Mouse (Mus musculus) midbrain, embryonic 13.5 days (tissue): ENCODE data around the gene Rnf25. TPM values are rescaled to one million over a fixed set of nuclear protein-coding genes. Genes with fewer than 3 reads are reported as not detected.
A peak's percentile ranks its signal among the peaks of the same experiment; 100 is the strongest.

Experiments
- ATAC-seq: fragments of 200-750 bp; cut with Nextera tagmentation; 2 replicates; pipeline ENCODE4 v1.8.0; 2017; ENCODE audit warnings: mild to moderate bottlenecking, moderate TSS enrichment, moderate library complexity
- H3K27ac ChIP-seq: fragments of 300-500 bp; sonication (generic); 2 replicates; pipeline ENCODE4 v1.5.1; 2015; ENCODE audit warnings: inconsistent platforms, mild to moderate bottlenecking, moderate library complexity
- H3K27me3 ChIP-seq: fragments of 300-500 bp; sonication (generic); 2 replicates; pipeline ENCODE4 v1.6.1; 2015; ENCODE audit warnings: mild to moderate bottlenecking, inconsistent platforms
- H3K36me3 ChIP-seq: fragments of 300-500 bp; sonication (generic); 2 replicates; pipeline ENCODE4 v1.6.1; 2015; ENCODE audit warnings: mild to moderate bottlenecking, inconsistent platforms
- H3K4me1 ChIP-seq: fragments of 300-500 bp; sonication (generic); replicated peaks from 2 replicates; pipeline ENCODE4 v1.6.1; 2015; ENCODE audit warnings: inconsistent platforms
- H3K4me2 ChIP-seq: fragments of 300-500 bp; sonication (generic); replicated peaks from 2 replicates; pipeline ENCODE4 v1.6.1; 2015; ENCODE audit warnings: moderate library complexity, mild to moderate bottlenecking, inconsistent platforms
- H3K4me3 ChIP-seq: fragments of 300-500 bp; sonication (generic); replicated peaks from 2 replicates; pipeline ENCODE4 v1.5.1; 2015; ENCODE audit warnings: mild to moderate bottlenecking, inconsistent platforms
- H3K9ac ChIP-seq: fragments of 300-500 bp; sonication (generic); replicated peaks from 2 replicates; pipeline ENCODE4 v1.6.1; 2015; ENCODE audit warnings: mild to moderate bottlenecking, inconsistent platforms
- H3K9me3 ChIP-seq: fragments of 300-500 bp; sonication (generic); 2 replicates; pipeline ENCODE4 v1.6.1; 2016; ENCODE audit warnings: mild to moderate bottlenecking, inconsistent platforms
- WGBS: fragments of 180-500 bp; shearing (Covaris S2); methylation state at CpG from one replicate; pipeline ENCODE4 v1.1.7; 2015; 5-methylcytosine and 5-hydroxymethylcytosine counted together
- polyA plus RNA-seq: library from polyadenylated mRNA; unstranded; fragments of >200 nt; fragmentation: Nextera tagmentation; extraction: Ambion mirVana; gene quantifications from 2 replicates; pipeline ENCODE4 v1.2.1, GENCODE M21; 2015

Gene Rnf25
- 42.9 and 49.3 TPM in 2 replicates for polyA plus RNA-seq

DNA sequence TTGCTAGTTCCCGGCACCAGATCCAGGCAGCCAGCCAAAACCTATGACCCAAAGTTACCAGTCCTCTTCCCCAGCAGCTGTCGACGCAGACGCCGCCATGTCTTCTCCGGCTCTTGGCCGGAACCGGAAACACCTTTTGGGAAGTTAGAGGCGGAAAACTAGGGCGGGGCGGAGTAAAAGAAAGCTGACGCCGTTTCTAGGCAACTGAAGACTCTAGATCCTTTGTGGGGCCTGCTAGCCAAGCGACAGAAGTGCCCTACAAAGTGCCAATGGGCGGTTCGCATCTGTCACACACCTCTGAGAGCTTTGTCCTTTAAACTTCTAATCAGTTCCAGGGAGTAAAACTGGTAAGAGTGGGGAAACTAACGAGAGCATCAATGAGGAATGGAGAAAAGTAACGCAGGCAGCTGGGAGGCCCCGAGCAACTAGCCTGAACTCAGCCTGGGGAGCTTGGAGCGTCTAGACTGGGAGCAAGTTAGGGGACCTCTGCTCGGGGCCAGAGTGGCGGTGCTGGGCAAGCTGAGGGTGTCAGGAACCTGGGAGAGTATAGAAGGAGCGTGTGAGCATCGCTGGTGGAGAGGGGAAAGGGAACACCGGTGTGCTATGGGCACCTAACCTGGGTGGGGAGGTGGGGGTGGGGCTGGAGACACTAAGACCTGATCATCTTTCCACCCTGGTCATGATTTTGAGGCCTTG lies at the start of gene Rnf25, which contains the start of gene Stk36:
TSS of gene Rnf25 (minus strand) at position 131 of the 696 bp plus-strand sequence.
TSS of gene Stk36 (plus strand) at position 179 of the 696 bp plus-strand sequence.
- 8% methylated on average over 25 of the region's 25 CpGs for WGBS
- Histone ChIP-seq H3K27ac (0 out of 2 replicates have a peak within 1 kb of the TSS, but pooled peaks have one; percentile 56), H3K4me2 (peak within 1 kb of the TSS; percentile 75), H3K36me3 (peaks cover 48% of the 10 kb centered on the region), H3K9me3 (no peaks in the 10 kb centered on the region), H3K4me3 (peak within 1 kb of the TSS; percentile 94), H3K4me1 (peaks cover 20% of the 10 kb centered on the region), H3K9ac (peak within 1 kb of the TSS; percentile 89), H3K27me3 (no peaks in the 10 kb centered on the region)
- ATAC-seq, result peak; percentile 94

DNA sequence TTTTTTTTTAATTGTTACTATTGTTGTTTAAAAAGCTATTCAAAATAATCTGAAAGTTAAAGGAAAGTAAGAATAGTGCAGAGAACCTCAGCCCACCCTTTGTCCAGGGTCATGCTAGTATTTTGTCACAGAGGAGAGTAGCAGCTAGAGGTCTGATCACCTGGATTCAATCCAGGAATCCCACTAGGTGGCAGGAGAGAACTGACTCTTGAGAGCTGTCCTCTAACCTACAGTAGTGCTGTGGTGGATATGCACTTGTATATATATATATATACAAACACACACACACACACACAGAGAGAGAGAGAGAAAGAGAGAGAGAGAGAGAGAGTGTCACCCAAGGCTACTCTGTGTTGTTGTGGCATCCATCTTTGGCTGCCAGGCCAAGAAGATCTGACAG lies 42.7 kb upstream of the Rnf25 start:
- Histone ChIP-seq H3K4me2 (no peak overlapping the region), H3K9me3 (no peaks in the 10 kb centered on the region), H3K4me1 (no peaks in the 10 kb centered on the region), H3K36me3 (no peaks in the 10 kb centered on the region), H3K4me3 (no peak overlapping the region), H3K9ac (no peak overlapping the region), H3K27me3 (no peaks in the 10 kb centered on the region), H3K27ac (no peak overlapping the region)
- 0 out of 2 replicates have a peak, but pooled peaks have one; percentile 24 for ATAC-seq

DNA sequence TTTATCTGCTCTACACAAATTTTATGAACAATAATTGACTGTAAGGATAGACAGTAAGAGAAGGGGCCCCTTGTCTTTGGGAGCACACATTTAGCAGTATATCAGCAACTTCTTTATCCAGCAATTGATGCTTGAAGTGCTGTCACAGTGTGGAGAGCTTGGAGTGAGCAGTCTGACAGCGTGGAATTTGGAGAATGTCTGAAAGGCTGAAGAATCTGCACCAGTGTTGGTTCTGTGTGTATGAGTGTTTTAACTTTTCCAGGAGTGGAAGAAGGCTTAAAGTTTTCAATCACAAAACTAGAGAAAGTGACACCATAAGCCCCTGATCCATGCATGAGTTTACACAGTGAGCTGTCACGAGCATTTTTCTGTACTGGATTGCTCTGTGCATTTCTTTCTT lies 42.3 kb upstream of the Rnf25 start:
- H3K9ac ChIP-seq, result no peak overlapping the region

DNA sequence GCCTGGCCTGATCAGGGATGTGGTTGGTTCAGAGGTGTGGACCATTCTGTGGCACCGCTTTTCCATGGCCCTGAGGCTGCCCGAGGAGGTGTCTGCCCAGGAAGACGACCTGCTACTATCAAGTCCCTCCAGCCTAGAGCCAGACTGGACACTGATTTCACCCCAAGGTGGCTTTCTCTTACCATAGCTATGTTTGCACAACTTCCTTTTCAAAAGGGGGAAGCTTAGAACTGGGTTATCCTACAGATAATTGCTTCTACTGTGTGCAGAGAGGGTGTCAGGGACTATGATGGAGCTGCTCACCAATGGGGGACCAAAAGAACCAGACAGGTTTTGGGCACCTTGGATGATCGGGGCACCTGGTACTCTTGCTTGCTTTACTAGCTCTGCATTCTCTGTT lies 31.5 kb upstream of the Rnf25 start:
- no peaks in the 10 kb centered on the region for H3K9me3 ChIP-seq
- no peaks in the 10 kb centered on the region for H3K4me1 ChIP-seq
- H3K36me3 ChIP-seq, result peaks cover 59% of the 10 kb centered on the region
- no peaks in the 10 kb centered on the region for H3K27me3 ChIP-seq
- H3K9ac ChIP-seq, result no peak overlapping the region
- H3K27ac ChIP-seq, result no peak overlapping the region
- H3K4me2 ChIP-seq, result no peak overlapping the region
- ATAC-seq, result no peak
- 90% methylated on average over 4 of the region's 4 CpGs for WGBS
- H3K4me3 ChIP-seq, result no peak overlapping the region

More for the DNA sequence above, 42.3 kb upstream of the Rnf25 start:
- Histone ChIP-seq H3K9me3 (no peaks in the 10 kb centered on the region), H3K27me3 (no peaks in the 10 kb centered on the region), H3K27ac (no peak overlapping the region), H3K4me3 (no peak overlapping the region), H3K36me3 (no peaks in the 10 kb centered on the region), H3K4me1 (no peaks in the 10 kb centered on the region), H3K4me2 (no peak overlapping the region)
- no peak for ATAC-seq
- 79% methylated on average over 2 of the region's 2 CpGs for WGBS

DNA sequence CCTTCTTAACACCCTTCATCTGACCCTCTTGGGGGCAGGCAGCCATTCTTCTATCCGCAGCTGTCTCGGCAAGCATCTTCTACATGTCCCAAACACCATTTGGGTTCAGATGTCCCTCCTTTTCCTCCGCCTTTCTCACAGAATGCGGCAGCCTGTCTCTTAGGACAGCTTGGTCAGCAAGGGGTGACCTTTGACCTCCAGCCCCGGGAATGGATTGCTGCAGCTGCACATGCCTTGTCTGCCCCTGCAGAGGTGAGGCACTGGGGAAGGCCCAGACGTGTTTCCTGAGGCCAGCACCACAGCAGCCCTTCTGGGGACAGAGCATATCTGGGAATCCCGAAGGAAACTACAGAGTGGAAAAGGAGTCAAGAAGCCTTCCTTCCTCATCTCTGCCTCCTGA lies 26.8 kb upstream of the Rnf25 start:
- Histone ChIP-seq H3K9me3 (no peaks in the 10 kb centered on the region), H3K27me3 (no peaks in the 10 kb centered on the region), H3K27ac (no peak overlapping the region), H3K4me2 (no peak overlapping the region), H3K4me1 (no peaks in the 10 kb centered on the region), H3K9ac (no peak overlapping the region), H3K4me3 (no peak overlapping the region), H3K36me3 (peaks cover 66% of the 10 kb centered on the region)
- ATAC-seq, result no peak
- WGBS, result 42% methylated on average over 7 of the region's 7 CpGs

DNA sequence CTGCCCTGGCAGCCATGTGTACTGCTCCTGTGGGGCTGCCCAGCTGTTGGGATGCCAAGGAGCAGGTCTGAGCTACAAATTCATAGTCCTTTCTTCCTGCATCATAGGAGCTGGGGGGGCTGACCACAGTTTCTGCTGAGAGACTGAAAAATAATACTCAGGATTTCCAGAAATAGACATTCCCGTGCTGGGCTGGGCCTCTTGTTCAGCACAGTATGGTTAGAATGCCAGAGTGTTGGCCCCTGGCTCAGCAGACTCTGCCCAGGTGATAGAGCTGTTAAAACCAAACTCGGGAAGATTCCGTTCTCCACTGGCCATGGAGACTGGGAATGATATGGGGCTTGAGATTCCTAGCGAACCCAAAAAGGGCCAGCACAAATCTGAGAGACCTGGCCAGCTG lies 24.9 kb upstream of the Rnf25 start:
- WGBS, result 92% methylated on average over 4 of the region's 4 CpGs
- no peak overlapping the region for H3K27ac ChIP-seq
- no peak for ATAC-seq
- no peak overlapping the region for H3K9ac ChIP-seq
- no peaks in the 10 kb centered on the region for H3K9me3 ChIP-seq
- H3K4me1 ChIP-seq, result no peaks in the 10 kb centered on the region
- H3K4me2 ChIP-seq, result no peak overlapping the region
- no peaks in the 10 kb centered on the region for H3K27me3 ChIP-seq
- H3K4me3 ChIP-seq, result no peak overlapping the region
- peaks cover 76% of the 10 kb centered on the region for H3K36me3 ChIP-seq

DNA sequence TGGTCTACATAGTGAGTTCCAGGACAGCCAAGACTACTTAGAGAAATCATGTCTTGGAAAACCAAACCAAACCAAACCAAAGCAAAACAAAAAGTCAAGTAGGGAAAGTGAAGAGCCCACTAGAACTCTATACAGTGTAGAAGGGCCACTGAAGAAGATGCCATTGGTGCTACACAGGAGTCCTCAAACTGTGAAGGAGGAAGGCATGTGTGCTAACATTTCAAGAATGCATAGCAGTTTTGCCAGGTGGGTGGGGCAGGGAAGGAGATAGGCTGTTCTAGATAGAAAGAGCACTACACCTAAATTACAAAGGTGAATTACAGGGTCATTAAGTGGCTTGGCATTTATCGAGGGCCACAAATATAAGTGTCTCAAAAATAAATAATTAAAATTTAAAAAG lies 23.0 kb upstream of the Rnf25 start:
- no peak overlapping the region for H3K9ac ChIP-seq
- H3K9me3 ChIP-seq, result no peaks in the 10 kb centered on the region
- H3K4me1 ChIP-seq, result no peaks in the 10 kb centered on the region
- H3K4me2 ChIP-seq, result no peak overlapping the region
- WGBS, result 100% methylated on average over 1 of the region's 1 CpGs
- H3K27me3 ChIP-seq, result no peaks in the 10 kb centered on the region
- H3K36me3 ChIP-seq, result peaks cover 71% of the 10 kb centered on the region
- H3K4me3 ChIP-seq, result no peak overlapping the region
- no peak overlapping the region for H3K27ac ChIP-seq
- no peak for ATAC-seq

DNA sequence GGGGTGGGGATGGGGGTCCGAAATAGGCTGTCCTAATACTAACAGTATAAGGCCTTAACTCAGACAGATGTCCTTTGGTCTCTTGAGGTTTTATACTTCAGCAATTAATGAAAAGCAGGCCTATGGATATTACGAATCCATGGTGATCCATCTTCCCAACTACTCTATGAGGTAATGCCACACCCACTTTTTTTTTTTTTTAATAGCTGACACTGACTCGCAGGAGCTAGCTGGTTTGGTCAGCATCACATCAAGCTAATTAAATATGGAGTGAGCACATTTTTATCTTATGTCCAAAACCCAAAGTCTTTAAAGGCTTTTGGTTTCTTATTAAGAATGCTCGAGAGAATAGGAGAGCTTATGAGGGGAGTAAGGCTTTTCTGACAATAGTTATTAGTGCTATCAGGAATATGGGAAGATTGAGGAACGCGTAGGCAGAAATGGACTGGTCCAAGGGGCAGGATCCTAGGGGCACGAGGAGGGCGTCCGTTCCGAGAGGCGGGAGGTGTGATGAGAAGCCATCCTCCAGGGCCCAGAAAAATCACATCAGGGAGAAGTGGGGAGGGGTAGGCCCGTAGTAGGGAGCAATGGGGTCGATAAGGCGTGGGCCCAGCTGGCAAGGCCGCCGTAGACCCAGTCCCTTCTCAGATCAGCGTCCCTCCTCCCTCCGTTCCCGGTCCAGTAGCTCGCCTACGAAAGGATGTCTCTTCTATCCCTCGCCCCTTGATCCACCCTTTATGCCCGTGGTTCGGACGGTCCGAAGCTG lies 513 bp downstream of the Rnf25 start:
- Histone ChIP-seq H3K27me3 (no peaks in the 10 kb centered on the region), H3K36me3 (peaks cover 52% of the 10 kb centered on the region), H3K4me1 (peaks cover 20% of the 10 kb centered on the region), H3K27ac (0 out of 2 replicates have a peak overlapping the region, but pooled peaks have one; percentile 56), H3K9me3 (no peaks in the 10 kb centered on the region), H3K4me3 (peak overlapping the region; percentile 94), H3K9ac (peak overlapping the region; percentile 89), H3K4me2 (peak overlapping the region; percentile 75)
- peak; percentile 82 for ATAC-seq
- WGBS, result 9% methylated on average over 26 of the region's 26 CpGs

DNA sequence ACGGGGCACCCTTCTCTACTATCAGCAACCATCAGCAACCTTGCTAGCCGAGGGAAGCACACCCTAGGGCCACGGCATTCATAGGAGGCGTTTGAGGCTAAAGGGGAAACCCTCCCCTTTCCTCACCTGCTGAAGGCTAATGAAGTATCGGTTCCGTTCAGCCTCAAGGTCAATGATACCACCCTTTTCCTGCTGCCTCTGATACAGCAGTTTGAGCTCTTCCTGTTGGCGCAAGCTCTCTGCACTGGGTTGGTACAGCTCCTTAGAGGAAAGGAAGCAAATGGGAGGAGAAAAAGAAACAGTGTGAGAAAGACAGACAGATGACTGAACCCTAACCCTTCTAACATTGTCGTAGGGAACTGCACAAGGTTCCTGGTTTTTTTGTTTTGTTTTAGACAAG lies 6.8 kb downstream of the Rnf25 start:
- no peaks in the 10 kb centered on the region for H3K27me3 ChIP-seq
- H3K4me2 ChIP-seq, result no peak overlapping the region
- no peak overlapping the region for H3K27ac ChIP-seq
- WGBS, result 92% methylated on average over 8 of the region's 8 CpGs
- H3K4me3 ChIP-seq, result no peak overlapping the region
- ATAC-seq, result no peak
- H3K9ac ChIP-seq, result no peak overlapping the region
- H3K9me3 ChIP-seq, result no peaks in the 10 kb centered on the region
- H3K36me3 ChIP-seq, result peaks cover 85% of the 10 kb centered on the region
- H3K4me1 ChIP-seq, result no peaks in the 10 kb centered on the region

DNA sequence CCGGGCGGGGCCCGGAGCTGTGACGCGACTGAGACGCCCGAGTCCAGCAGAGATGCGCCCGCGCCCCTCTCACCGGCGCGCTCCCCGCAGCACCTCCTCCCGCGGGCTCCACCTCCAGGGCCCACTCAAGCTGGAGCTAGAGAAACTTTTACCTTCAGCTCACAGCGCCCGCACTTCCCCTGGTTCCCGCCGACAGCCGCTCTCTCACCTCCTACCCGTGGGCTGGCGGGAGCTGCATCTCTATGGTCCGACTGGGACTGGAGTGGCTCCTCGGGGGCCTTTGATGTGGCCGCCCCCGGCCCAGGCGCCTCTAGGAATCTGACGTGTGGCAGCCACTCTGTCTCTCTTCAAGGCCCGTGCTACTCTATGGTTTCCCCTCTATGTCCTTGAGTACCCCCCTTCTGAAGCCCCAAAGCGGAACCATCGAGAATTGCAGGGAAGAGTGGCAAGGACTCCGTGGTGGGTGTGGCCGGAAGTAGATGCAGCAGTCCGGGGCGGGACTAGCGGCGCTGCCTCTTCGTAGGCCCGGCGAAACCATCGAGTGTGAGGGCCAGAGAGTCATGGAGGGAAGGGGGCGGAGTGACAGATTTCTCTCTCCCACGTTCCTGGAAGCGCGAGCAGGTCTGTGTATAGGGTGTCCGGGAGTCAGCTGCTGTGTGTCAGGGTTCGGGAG lies 13.3 kb downstream of the Rnf25 start, which contains the start of the genes Zfp142 and Bcs1l:
TSS of gene Zfp142 (minus strand) at position 474 of the 673 bp plus-strand sequence.
TSS of gene Bcs1l (plus strand) at position 517 of the 673 bp plus-strand sequence.
- under 1% methylated on average over 48 of the region's 48 CpGs for WGBS
- Histone ChIP-seq H3K4me1 (peaks cover 31% of the 10 kb centered on the region), H3K9me3 (no peaks in the 10 kb centered on the region), H3K4me3 (peak within 1 kb of the TSS; percentile 91), H3K27me3 (no peaks in the 10 kb centered on the region), H3K4me2 (peak within 1 kb of the TSS; percentile 94), H3K9ac (peak within 1 kb of the TSS; percentile 92), H3K27ac (peak within 1 kb of the TSS; percentile 80), H3K36me3 (peaks cover 36% of the 10 kb centered on the region)
- ATAC-seq, result peak; percentile 100

DNA sequence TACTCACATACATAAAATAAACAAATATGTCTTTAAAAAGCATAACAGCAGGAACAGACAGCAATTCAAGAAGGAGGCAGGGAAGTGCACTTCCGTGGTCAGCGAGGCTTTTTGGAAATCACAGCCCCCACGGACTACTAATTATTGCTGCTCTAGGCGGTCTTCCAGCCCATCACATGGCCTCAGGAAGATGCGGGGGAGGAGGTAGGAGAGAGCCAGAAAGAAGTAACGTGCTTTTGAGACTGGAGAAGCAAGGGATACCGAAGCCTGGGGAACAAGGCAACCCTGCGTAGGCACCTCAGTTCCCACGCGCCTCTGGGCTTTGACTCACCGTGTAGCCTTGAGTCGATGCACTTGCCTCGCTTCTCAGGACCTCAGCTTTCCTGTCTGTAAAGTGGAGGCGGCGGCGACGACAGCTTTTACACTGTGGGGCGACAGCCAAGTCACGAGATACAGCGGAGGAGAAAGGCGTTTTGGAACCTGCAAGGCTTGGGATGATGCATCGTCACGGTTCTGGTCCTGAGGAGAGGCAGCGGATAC lies 13.9 kb downstream of the Rnf25 start:
- H3K4me3 ChIP-seq, result peak overlapping the region; percentile 91
- no peaks in the 10 kb centered on the region for H3K9me3 ChIP-seq
- H3K9ac ChIP-seq, result peak overlapping the region; percentile 92
- peak overlapping the region; percentile 80 for H3K27ac ChIP-seq
- peaks cover 37% of the 10 kb centered on the region for H3K36me3 ChIP-seq
- ATAC-seq, result no peak
- WGBS, result under 1% methylated on average over 24 of the region's 24 CpGs
- peaks cover 31% of the 10 kb centered on the region for H3K4me1 ChIP-seq
- peak overlapping the region; percentile 94 for H3K4me2 ChIP-seq
- H3K27me3 ChIP-seq, result no peaks in the 10 kb centered on the region
